Mouse (Mus musculus) kidney, adult 11 months (tissue): ENCODE measurements at regions not wholly inside any gene's neighbourhood (a gene's known extent, or its start where the extent isn't known, plus 50 kb on each side); places are given as distances from the start of the nearest gene placed in this dataset.
A peak's percentile ranks its signal among the peaks of the same experiment; 100 is the strongest.

ENCODE experiments used
- DNase-seq: peaks from one replicate; pipeline ENCODE4 v3.0.0; 2022

GRCm38 (mm10) chr9:59153126-59153525 lies 116.9 kb upstream of the Neo1 start:
- DNase-seq: no peak

- DNase-seq: no peak
These were observed 108.1 kb upstream of the Neo1 start for GRCm38 (mm10) chr9:59144256-59144800.

- no peak for DNase-seq
These were observed 107.4 kb upstream of the Neo1 start for GRCm38 (mm10) chr9:59143610-59144009.

GRCm38 (mm10) chr9:59134171-59135041 lies 98.2 kb upstream of the Neo1 start:
- DNase-seq: peak; percentile 16

GRCm38 (mm10) chr9:59129699-59130340 lies 93.6 kb upstream of the Neo1 start:
- no peak for DNase-seq

GRCm38 (mm10) chr9:59129252-59129651 lies 93.0 kb upstream of the Neo1 start:
- DNase-seq: no peak

- DNase-seq: no peak
These were observed 91.8 kb upstream of the Neo1 start for GRCm38 (mm10) chr9:59128023-59128422.

- no peak for DNase-seq
These were observed 89.6 kb upstream of the Neo1 start for GRCm38 (mm10) chr9:59125886-59126285.

- DNase-seq: no peak
These were observed 80.3 kb upstream of the Neo1 start for GRCm38 (mm10) chr9:59116561-59116960.

GRCm38 (mm10) chr9:59113859-59114258 lies 77.6 kb upstream of the Neo1 start:
- DNase-seq: no peak

GRCm38 (mm10) chr9:59099738-59100137 lies 63.5 kb upstream of the Neo1 start:
- no peak for DNase-seq

- no peak for DNase-seq
These were observed 61.3 kb upstream of the Neo1 start for GRCm38 (mm10) chr9:59097564-59097963.

GRCm38 (mm10) chr9:59096551-59097268 lies 60.5 kb upstream of the Neo1 start:
- DNase-seq: no peak

- no peak for DNase-seq
These were observed 59.4 kb upstream of the Neo1 start for GRCm38 (mm10) chr9:59095626-59096025.

GRCm38 (mm10) chr9:59094106-59094505 lies 57.9 kb upstream of the Neo1 start:
- no peak for DNase-seq

GRCm38 (mm10) chr9:59091179-59091578 lies 54.9 kb upstream of the Neo1 start:
- no peak for DNase-seq

- DNase-seq: no peak
These were observed 51.5 kb upstream of the Neo1 start for GRCm38 (mm10) chr9:59087704-59088103.

- no peak for DNase-seq
These were observed 50.9 kb upstream of the Neo1 start for GRCm38 (mm10) chr9:59087112-59087511.

GRCm38 (mm10) chr9:59086556-59087102 lies 50.4 kb upstream of the Neo1 start:
- DNase-seq: no peak
